Mouse (Mus musculus) leukemia stem cell, adult 10-12 weeks (primary cell): ENCODE measurements around the gene Smarca5. TPM values are rescaled to one million over a fixed set of nuclear protein-coding genes. Genes with fewer than 3 reads are reported as not detected.

ENCODE experiments used
- polyA plus RNA-seq: library from polyadenylated mRNA; stranded (reverse); fragments of >175 nt; gene quantifications from 2 replicates; pipeline ENCODE4 v1.2.3, GENCODE M21; 2012; ENCODE audit warnings: low replicate concordance

Smarca5 gene
- polyA plus RNA-seq, result 29.8 and 50.6 TPM in 2 replicates

GRCm38 (mm10) chr8:80739155-80739924 is at the start of gene Smarca5:
Smarca5 (minus strand) TSS chr8:80739497.

Other genes with a start within 250 kb of the Smarca5 start
- 1.3 and 20.9 TPM in 2 replicates for gene Gypa, start 245.7 kb downstream of the Smarca5 start, polyA plus RNA-seq
- gene Frem3, start 128.4 kb downstream of the Smarca5 start, polyA plus RNA-seq, result not detected in 2 replicates
- gene Gab1, start 141.0 kb upstream of the Smarca5 start, polyA plus RNA-seq, result 1.4 and 3.5 TPM in 2 replicates